Mouse (Mus musculus) embryonic facial prominence, embryonic 13.5 days (tissue): ENCODE data around the gene Nabp1. TPM values are rescaled to one million over a fixed set of nuclear protein-coding genes. Genes with fewer than 3 reads are reported as not detected.

ENCODE experiments used
- ATAC-seq: fragments of 200-750 bp; cut with Nextera tagmentation; 2 replicates; pipeline ENCODE4 v1.8.0; 2017; ENCODE audit warnings: low read depth; ENCODE audit not compliant: insufficient number of reproducible peaks, insufficient read depth, low FRiP score, low TSS enrichment
- H3K27ac ChIP-seq: fragments of 300-500 bp; sonication (generic); 2 replicates; pipeline ENCODE4 v1.5.1; 2015; ENCODE audit warnings: moderate library complexity, mild to moderate bottlenecking, inconsistent platforms
- H3K27me3 ChIP-seq: fragments of 300-500 bp; sonication (generic); 2 replicates; pipeline ENCODE4 v1.6.1; 2015; ENCODE audit warnings: mild to moderate bottlenecking, inconsistent platforms
- H3K36me3 ChIP-seq: fragments of 300-500 bp; sonication (generic); 2 replicates; pipeline ENCODE4 v1.6.1; 2015; ENCODE audit warnings: mild to moderate bottlenecking, inconsistent platforms
- H3K4me1 ChIP-seq: fragments of 300-500 bp; sonication (generic); 2 replicates; pipeline ENCODE4 v1.6.1; 2015; ENCODE audit warnings: inconsistent platforms
- H3K4me2 ChIP-seq: fragments of 300-500 bp; sonication (generic); 2 replicates; pipeline ENCODE4 v1.6.1; 2015; ENCODE audit warnings: moderate library complexity, mild to moderate bottlenecking, inconsistent platforms
- H3K4me3 ChIP-seq: fragments of 300-500 bp; sonication (generic); 2 replicates; pipeline ENCODE4 v1.5.1; 2015; ENCODE audit warnings: mild to moderate bottlenecking, inconsistent platforms
- H3K9ac ChIP-seq: fragments of 300-500 bp; sonication (generic); 2 replicates; pipeline ENCODE4 v1.6.1; 2015; ENCODE audit warnings: mild to moderate bottlenecking, inconsistent platforms
- H3K9me3 ChIP-seq: fragments of 300-500 bp; sonication (generic); 2 replicates; pipeline ENCODE4 v1.6.1; 2016; ENCODE audit warnings: inconsistent platforms
- WGBS: fragments of 180-500 bp; shearing (Covaris S2); methylation state at CpG from one replicate; pipeline ENCODE4 v1.1.7; 2015; ENCODE audit warnings: mixed read lengths; 5-methylcytosine and 5-hydroxymethylcytosine counted together
- polyA plus RNA-seq: library from polyadenylated mRNA; unstranded; fragments of >200 nt; fragmentation: Nextera tagmentation; extraction: Ambion mirVana; gene quantifications from 2 replicates; pipeline ENCODE4 v1.2.1, GENCODE M21; 2015

Gene Nabp1
- polyA plus RNA-seq, 1 experiment from 2014 or later: 4.5 TPM

- Histone ChIP-seq H3K27me3 (no peaks in the 10 kb centered on the region), H3K4me2 (no peak overlapping the region), H3K36me3 (no peaks in the 10 kb centered on the region), H3K27ac (no peak overlapping the region), H3K4me1 (peaks cover 3% of the 10 kb centered on the region; the same call in 1 of the 2 replicates), H3K9ac (no peak overlapping the region), H3K4me3 (no peak overlapping the region), H3K9me3 (no peaks in the 10 kb centered on the region)
- no peak for ATAC-seq
These were observed 2.2 kb upstream of the Nabp1 start for GRCm38 (mm10) chr1:51480386-51480785.

GRCm38 (mm10) chr1:51479691-51480090 lies 1.5 kb upstream of the Nabp1 start:
- Histone ChIP-seq H3K27ac (no peak overlapping the region), H3K9me3 (no peaks in the 10 kb centered on the region), H3K4me2 (no peak overlapping the region), H3K4me1 (peaks cover 3% of the 10 kb centered on the region; the same call in 1 of the 2 replicates), H3K4me3 (no peak overlapping the region), H3K27me3 (no peaks in the 10 kb centered on the region), H3K9ac (no peak overlapping the region), H3K36me3 (no peaks in the 10 kb centered on the region)
- 94% methylated on average over 1 of the region's 1 CpGs for WGBS
- ATAC-seq: no peak

GRCm38 (mm10) chr1:51479027-51479329 lies 753 bp upstream of the Nabp1 start:
- Histone ChIP-seq H3K9ac (peak overlapping the region; percentile 79; the same call in 1 of the 2 replicates), H3K36me3 (no peaks in the 10 kb centered on the region), H3K4me2 (peak overlapping the region; percentile 97), H3K4me1 (peaks cover 3% of the 10 kb centered on the region; the same call in 1 of the 2 replicates), H3K9me3 (no peaks in the 10 kb centered on the region), H3K27ac (no peak overlapping the region), H3K4me3 (peak overlapping the region; percentile 64), H3K27me3 (no peaks in the 10 kb centered on the region)
- ATAC-seq: no peak
- WGBS: 75% methylated on average over 1 of the region's 1 CpGs

- no peaks in the 10 kb centered on the region for H3K36me3 ChIP-seq
- peak overlapping the region; percentile 64 for H3K4me3 ChIP-seq
- peaks cover 3% of the 10 kb centered on the region; the same call in 1 of the 2 replicates for H3K4me1 ChIP-seq
- peak overlapping the region; percentile 79 for H3K9ac ChIP-seq
- H3K9me3 ChIP-seq: no peaks in the 10 kb centered on the region
- ATAC-seq: peak; percentile 8; the same call in 1 of the 2 replicates
- peak overlapping the region; percentile 97 for H3K4me2 ChIP-seq
- H3K27me3 ChIP-seq: no peaks in the 10 kb centered on the region
- H3K27ac ChIP-seq: 0 out of 2 replicates have a peak overlapping the region, but pooled peaks have one; percentile 62
- WGBS: under 1% methylated on average over 25 of the region's 25 CpGs
These were observed 556 bp downstream of the Nabp1 start for GRCm38 (mm10) chr1:51477656-51478081.

GRCm38 (mm10) chr1:51476405-51476804 lies 1.8 kb downstream of the Nabp1 start:
- no peak overlapping the region for H3K9ac ChIP-seq
- no peak for ATAC-seq
- no peak overlapping the region for H3K27ac ChIP-seq
- WGBS: 74% methylated on average over 1 of the region's 1 CpGs
- H3K4me1 ChIP-seq: peaks cover 3% of the 10 kb centered on the region; the same call in 1 of the 2 replicates
- H3K4me2 ChIP-seq: no peak overlapping the region
- H3K4me3 ChIP-seq: no peak overlapping the region
- H3K36me3 ChIP-seq: no peaks in the 10 kb centered on the region
- H3K9me3 ChIP-seq: no peaks in the 10 kb centered on the region
- no peaks in the 10 kb centered on the region for H3K27me3 ChIP-seq

- Histone ChIP-seq H3K27ac (no peak overlapping the region), H3K36me3 (no peaks in the 10 kb centered on the region), H3K27me3 (no peaks in the 10 kb centered on the region), H3K4me2 (no peak overlapping the region), H3K4me1 (no peaks in the 10 kb centered on the region), H3K9ac (no peak overlapping the region), H3K9me3 (no peaks in the 10 kb centered on the region), H3K4me3 (no peak overlapping the region)
- ATAC-seq: no peak
- 67% methylated on average over 2 of the region's 2 CpGs for WGBS
These were observed 10.1 kb downstream of the Nabp1 start for GRCm38 (mm10) chr1:51468077-51468476.

- Histone ChIP-seq H3K27ac (no peak overlapping the region), H3K9me3 (no peaks in the 10 kb centered on the region), H3K4me3 (no peak overlapping the region), H3K4me1 (no peaks in the 10 kb centered on the region), H3K36me3 (no peaks in the 10 kb centered on the region), H3K27me3 (no peaks in the 10 kb centered on the region), H3K4me2 (no peak overlapping the region), H3K9ac (no peak overlapping the region)
- ATAC-seq: no peak
- 57% methylated on average over 5 of the region's 5 CpGs for WGBS
These were observed 11.0 kb downstream of the Nabp1 start for GRCm38 (mm10) chr1:51467181-51467580.

GRCm38 (mm10) chr1:51466385-51466784 lies 11.8 kb downstream of the Nabp1 start:
- no peaks in the 10 kb centered on the region for H3K27me3 ChIP-seq
- H3K4me1 ChIP-seq: no peaks in the 10 kb centered on the region
- no peak overlapping the region for H3K4me3 ChIP-seq
- WGBS: 48% methylated on average over 1 of the region's 1 CpGs
- no peak for ATAC-seq
- H3K9me3 ChIP-seq: no peaks in the 10 kb centered on the region
- H3K9ac ChIP-seq: no peak overlapping the region
- H3K36me3 ChIP-seq: no peaks in the 10 kb centered on the region
- no peak overlapping the region for H3K4me2 ChIP-seq
- no peak overlapping the region for H3K27ac ChIP-seq

GRCm38 (mm10) chr1:51465285-51465684 lies 12.9 kb downstream of the Nabp1 start:
- Histone ChIP-seq H3K9ac (no peak overlapping the region), H3K9me3 (no peaks in the 10 kb centered on the region), H3K27ac (no peak overlapping the region), H3K36me3 (no peaks in the 10 kb centered on the region), H3K4me1 (no peaks in the 10 kb centered on the region), H3K4me2 (no peak overlapping the region), H3K27me3 (no peaks in the 10 kb centered on the region), H3K4me3 (no peak overlapping the region)
- ATAC-seq: no peak
- 32% methylated on average over 2 of the region's 2 CpGs for WGBS

GRCm38 (mm10) chr1:51463038-51463437 lies 15.2 kb downstream of the Nabp1 start:
- ATAC-seq: no peak
- Histone ChIP-seq H3K27ac (no peak overlapping the region), H3K36me3 (no peaks in the 10 kb centered on the region), H3K9me3 (no peaks in the 10 kb centered on the region), H3K4me3 (no peak overlapping the region), H3K9ac (no peak overlapping the region), H3K4me1 (no peaks in the 10 kb centered on the region), H3K27me3 (no peaks in the 10 kb centered on the region), H3K4me2 (no peak overlapping the region)
- WGBS: 87% methylated on average over 5 of the region's 5 CpGs

GRCm38 (mm10) chr1:51458731-51459450 lies 19.3 kb downstream of the Nabp1 start:
- no peaks in the 10 kb centered on the region for H3K36me3 ChIP-seq
- H3K9ac ChIP-seq: no peak overlapping the region
- no peaks in the 10 kb centered on the region for H3K9me3 ChIP-seq
- no peak overlapping the region for H3K4me2 ChIP-seq
- ATAC-seq: no peak
- H3K27me3 ChIP-seq: no peaks in the 10 kb centered on the region
- H3K4me1 ChIP-seq: no peaks in the 10 kb centered on the region
- WGBS: 65% methylated on average over 10 of the region's 10 CpGs
- no peak overlapping the region for H3K4me3 ChIP-seq
- no peak overlapping the region for H3K27ac ChIP-seq

- no peaks in the 10 kb centered on the region for H3K4me1 ChIP-seq
These were observed 20.1 kb downstream of the Nabp1 start for GRCm38 (mm10) chr1:51458089-51458488.

More at GRCm38 (mm10) chr1:51458089-51458488, 20.1 kb downstream of the Nabp1 start:
- H3K27me3 ChIP-seq: no peaks in the 10 kb centered on the region
- H3K4me2 ChIP-seq: no peak overlapping the region
- no peak overlapping the region for H3K9ac ChIP-seq
- no peaks in the 10 kb centered on the region for H3K36me3 ChIP-seq
- 74% methylated on average over 6 of the region's 6 CpGs for WGBS
- ATAC-seq: no peak
- H3K27ac ChIP-seq: no peak overlapping the region
- no peaks in the 10 kb centered on the region for H3K9me3 ChIP-seq
- no peak overlapping the region for H3K4me3 ChIP-seq
